Mouse (Mus musculus) MEL (cell line): Measurements from ENCODE around the gene Rbm43. TPM values are rescaled to one million over a fixed set of nuclear protein-coding genes. Genes with fewer than 3 reads are reported as not detected.

Experiments
- DNase-seq: peaks from one replicate; pipeline ENCODE4 v3.0.0; 2011; ENCODE audit warnings: low read depth, low spot score
- H3K27ac ChIP-seq: 2 replicates; pipeline ENCODE4 v1.5.1; 2012; ENCODE audit warnings: low read depth, mild to moderate bottlenecking, control low read depth, low read length, moderate library complexity; ENCODE audit not compliant: control insufficient read depth
- H3K27me3 ChIP-seq, 2 experiments: fragments of 150-350 bp in 1 of 2; sonication (generic) in 1 of 2; 2 replicates each; pipeline ENCODE4 v1.6.1; 2012; ENCODE audit warnings: low read length in 2 of 2, mild to moderate bottlenecking in 2 of 2, improper control_type of control experiment in 1 of 2, moderate library complexity in 1 of 2; ENCODE audit not compliant: insufficient read depth in 2 of 2, control insufficient read depth in 1 of 2
- H3K36me3 ChIP-seq, 2 experiments: 2 replicates each; pipeline ENCODE4 v1.6.1; 2012 to 2014; ENCODE audit warnings: low read length in 2 of 2, improper control_type of control experiment in 1 of 2, inconsistent platforms in 1 of 2, mild to moderate bottlenecking in 1 of 2; ENCODE audit not compliant: insufficient read depth in 2 of 2, control insufficient read depth in 1 of 2
- H3K4me1 ChIP-seq, 2 experiments: fragments of 150-350 bp in 1 of 2; sonication (generic) in 1 of 2; 2 replicates each; pipeline ENCODE4 v1.6.1; 2012; ENCODE audit warnings: low read length in 2 of 2, improper control_type of control experiment in 1 of 2, mild to moderate bottlenecking in 1 of 2; ENCODE audit not compliant: insufficient read depth in 2 of 2, control insufficient read depth in 1 of 2
- H3K4me3 ChIP-seq, 2 experiments: fragments of 150-350 bp in 1 of 2; sonication (generic) in 1 of 2; 2 replicates each; pipeline ENCODE4 v1.5.1; 2012; ENCODE audit warnings: low read depth in 2 of 2, low read length in 2 of 2, mild to moderate bottlenecking in 2 of 2, moderate library complexity in 2 of 2, control low read depth in 1 of 2, improper control_type of control experiment in 1 of 2; ENCODE audit not compliant: control insufficient read depth in 1 of 2, insufficient read depth in 1 of 2
- H3K79me2 ChIP-seq: 2 replicates; pipeline ENCODE4 v1.6.1; 2012; ENCODE audit warnings: mild to moderate bottlenecking, low read length, moderate library complexity; ENCODE audit not compliant: control insufficient read depth, poor library complexity, insufficient read depth
- H3K9ac ChIP-seq: 2 replicates; pipeline ENCODE4 v1.6.1; 2012; ENCODE audit warnings: low read depth, mild to moderate bottlenecking, control low read depth, low read length, moderate library complexity; ENCODE audit not compliant: control insufficient read depth, poor library complexity, severe bottlenecking
- H3K9me3 ChIP-seq: fragments of 150-350 bp; sonication (generic); replicated peaks from 2 replicates; pipeline ENCODE4 v1.6.1; 2012; ENCODE audit warnings: mild to moderate bottlenecking, low read length, improper control_type of control experiment, moderate library complexity; ENCODE audit not compliant: insufficient read depth
- BHLHE40 ChIP-seq: IDR thresholded peaks from 2 replicates; pipeline ENCODE4 v1.6.1; 2012; ENCODE audit warnings: low read depth, mild to moderate bottlenecking, inconsistent platforms, low read length, improper control_type of control experiment, borderline replicate concordance
- CHD1 ChIP-seq: IDR thresholded peaks from 2 replicates; pipeline ENCODE4 v1.6.1; 2012; ENCODE audit warnings: low read depth, mild to moderate bottlenecking, inconsistent platforms, low read length, improper control_type of control experiment
- E2F4 ChIP-seq: IDR thresholded peaks from 2 replicates; pipeline ENCODE4 v1.6.1; 2011; ENCODE audit warnings: low read depth, low read length, improper control_type of control experiment, borderline replicate concordance
- EP300 ChIP-seq, 2 experiments: IDR thresholded peaks; 2 replicates each; pipeline ENCODE4 v1.6.1; 2011; ENCODE audit warnings: improper control_type of control experiment in 2 of 2, low read length in 2 of 2, low read depth in 1 of 2, mild to moderate bottlenecking in 1 of 2
- GATA1 ChIP-seq: IDR thresholded peaks from 2 replicates; pipeline ENCODE4 v1.6.1; 2011; ENCODE audit warnings: low read depth, low read length, improper control_type of control experiment
- HCFC1 ChIP-seq: IDR thresholded peaks from 2 replicates; pipeline ENCODE4 v1.6.1; 2012; ENCODE audit warnings: low read depth, mild to moderate bottlenecking, inconsistent platforms, low read length, improper control_type of control experiment, moderate library complexity
- KAT2A ChIP-seq: conservative IDR thresholded peaks from 2 replicates; pipeline ENCODE4 v1.6.1; 2012; ENCODE audit warnings: low read depth, low read length, improper control_type of control experiment, inconsistent platforms
- MAFK ChIP-seq: IDR thresholded peaks from 2 replicates; pipeline ENCODE4 v1.6.1; 2011; ENCODE audit warnings: low read depth, mild to moderate bottlenecking, low read length, improper control_type of control experiment, borderline replicate concordance
- MAX ChIP-seq: IDR thresholded peaks from 2 replicates; pipeline ENCODE4 v1.6.1; 2011; ENCODE audit warnings: low read length, improper control_type of control experiment
- MEF2A ChIP-seq: IDR thresholded peaks from 2 replicates; pipeline ENCODE4 v1.6.1; 2014; ENCODE audit warnings: low read depth, mild to moderate bottlenecking, inconsistent platforms, low read length, improper control_type of control experiment; ENCODE audit not compliant: poor library complexity, insufficient replicate concordance, severe bottlenecking; ENCODE audit errors: extremely low read depth
- MYB ChIP-seq: IDR thresholded peaks from 2 replicates; pipeline ENCODE4 v1.6.1; 2011; ENCODE audit warnings: mild to moderate bottlenecking, low read depth, low read length, improper control_type of control experiment
- NELFE ChIP-seq: IDR thresholded peaks from 2 replicates; pipeline ENCODE4 v1.6.1; 2011; ENCODE audit warnings: low read depth, low read length, improper control_type of control experiment
- NRF1 ChIP-seq: IDR thresholded peaks from 2 replicates; pipeline ENCODE4 v1.6.1; 2014; ENCODE audit warnings: low read depth, mild to moderate bottlenecking, inconsistent platforms, low read length, improper control_type of control experiment, moderate library complexity; ENCODE audit not compliant: poor library complexity, insufficient read depth, severe bottlenecking
- POLR2A ChIP-seq, 2 experiments: IDR thresholded peaks; 2 replicates each; pipeline ENCODE4 v1.6.1; 2011 to 2012; ENCODE audit warnings: low read length in 2 of 2, mild to moderate bottlenecking in 2 of 2, control low read depth in 1 of 2, improper control_type of control experiment in 1 of 2, low read depth in 1 of 2, moderate library complexity in 1 of 2; ENCODE audit not compliant: control insufficient read depth in 1 of 2, insufficient read depth in 1 of 2, poor library complexity in 1 of 2
- RCOR1 ChIP-seq: IDR thresholded peaks from 2 replicates; pipeline ENCODE4 v1.6.1; 2012; ENCODE audit warnings: low read depth, mild to moderate bottlenecking, inconsistent platforms, low read length, improper control_type of control experiment
- SIN3A ChIP-seq: IDR thresholded peaks from 2 replicates; pipeline ENCODE4 v1.6.1; 2012; ENCODE audit warnings: low read length, improper control_type of control experiment, inconsistent platforms
- TBP ChIP-seq: IDR thresholded peaks from 2 replicates; pipeline ENCODE4 v1.8.0; 2011; ENCODE audit warnings: low read depth, low read length, improper control_type of control experiment
- TCF12 ChIP-seq: IDR thresholded peaks from 2 replicates; pipeline ENCODE4 v1.6.1; 2014; ENCODE audit warnings: low read depth, mild to moderate bottlenecking, inconsistent platforms, low read length, improper control_type of control experiment, moderate library complexity
- UBTF ChIP-seq: IDR thresholded peaks from 2 replicates; pipeline ENCODE4 v1.6.1; 2012; ENCODE audit warnings: low read depth, mild to moderate bottlenecking, inconsistent platforms, low read length, improper control_type of control experiment, moderate library complexity, borderline replicate concordance; ENCODE audit not compliant: insufficient read depth
- USF2 ChIP-seq, 2 experiments: IDR thresholded peaks; 2 replicates each; pipeline ENCODE4 v1.6.1; 2011 to 2012; ENCODE audit warnings: improper control_type of control experiment in 2 of 2, low read length in 2 of 2, borderline replicate concordance in 1 of 2, inconsistent platforms in 1 of 2, low read depth in 1 of 2, mild to moderate bottlenecking in 1 of 2; ENCODE audit not compliant: insufficient read depth in 1 of 2
- ZKSCAN1 ChIP-seq: IDR thresholded peaks from 2 replicates; pipeline ENCODE4 v1.6.1; 2012; ENCODE audit warnings: low read depth, mild to moderate bottlenecking, inconsistent platforms, low read length, improper control_type of control experiment, moderate library complexity
- ZNF384 ChIP-seq: IDR thresholded peaks from 2 replicates; pipeline ENCODE4 v1.6.1; 2012; ENCODE audit warnings: low read depth, mild to moderate bottlenecking, inconsistent platforms, low read length, improper control_type of control experiment
- polyA plus RNA-seq, 2 experiments: library from polyadenylated mRNA; stranded (reverse) in 1 of 2; unstranded in 1 of 2; fragments of >175 nt in 1 of 2; fragments of >200 nt in 1 of 2; gene quantifications; 2 replicates each; pipeline versions ENCODE4 v1.2.1 to v1.2.4; 2012; ENCODE audit warnings: low replicate concordance in 2 of 2, low read depth in 1 of 2; ENCODE audit not compliant: insufficient read length in 2 of 2, insufficient read depth in 1 of 2, missing spikeins in 1 of 2
- total RNA-seq: library from RNA; depleted of rRNA; stranded (reverse); fragments of 300-350 nt; gene quantifications from 2 replicates; pipeline ENCODE4 v1.2.3, GENCODE M21; 2012

Gene Rbm43
- total and polyA plus RNA-seq, 3 experiments = 37.9 to 321 (median 64.3) TPM

GRCm38 (mm10) chr2:51948105-51948830 is 13.3 kb upstream of the Rbm43 start (continued):
- peak; percentile 35; the same call in 1 of the 2 replicates for TF ChIP-seq TCF12
- TF ChIP-seq TBP = no peak
- TF ChIP-seq POLR2A (IDR thresholded peaks at IDR 0.05; ENCODE audit: control insufficient read depth in 1 of 2, insufficient read depth in 1 of 2, low read depth in 1 of 2, low read length in 2 of 2, poor library complexity in 1 of 2) = no peak
- TF ChIP-seq NELFE = no peak
- no peak for TF ChIP-seq MYB

- Histone ChIP-seq H3K27ac (no peak overlapping the region), H3K9me3 (no peaks in the 10 kb centered on the region), H3K36me3 (peaks cover 0 to 21% of the 10 kb centered on the region in 2 experiments; a peak in 2 of 4 replicates), H3K27me3 (no peaks in the 10 kb centered on the region)
- TF ChIP-seq GATA1 (no peak), TCF12 (no peak), MAFK (no peak), MAX (no peak), NRF1 (no peak), USF2 (IDR thresholded peaks at IDR 0.05; ENCODE audit: borderline replicate concordance in 1 of 2, insufficient read depth in 1 of 2, low read depth in 1 of 2, low read length in 2 of 2) (no peak), MEF2A (no peak), ZNF384 (no peak), RCOR1 (no peak), ZKSCAN1 (no peak), EP300 (IDR thresholded peaks at IDR 0.05; ENCODE audit: low read depth in 1 of 2, low read length in 2 of 2) (no peak), SIN3A (no peak), CHD1 (no peak), TBP (no peak), UBTF (no peak), HCFC1 (no peak), E2F4 (no peak), KAT2A (no peak), BHLHE40 (no peak), MYB (no peak)
- TF ChIP-seq, all 39 proteins: peak for 0
- H3K79me2 ChIP-seq = no peaks in the 10 kb centered on the region; the same call in 1 of the 2 replicates
- H3K4me1 ChIP-seq = peaks cover 15 to 23% of the 10 kb centered on the region in 2 experiments
- no peak for DNase-seq
- H3K9ac ChIP-seq = no peak overlapping the region
- H3K4me3 ChIP-seq = no peak overlapping the region
Measured at GRCm38 (mm10) chr2:51945812-51946211, 10.8 kb upstream of the Rbm43 start.
